In genomic region chr12:41485512-41486215, GRCm38 (mm10) we compare ENCODE assay signal across 7 mouse cellular contexts. TPM values are rescaled to one million over a fixed set of nuclear protein-coding genes. Genes with fewer than 3 reads are reported as not detected.
DNase-seq lines count a peak whose midpoint lies in the region; ATAC-seq lines count a peak whose summit lies in the region.

No protein-coding gene starts in this region.

- peak; percentile 64 for ATAC-seq in common myeloid progenitor, adult 5-6 weeks (replicated peaks; ENCODE audit: low read depth, poor library complexity, severe bottlenecking)

- DNase-seq in adrenal gland, postnatal 10 days: peak; percentile 78
- peak; percentile 20 for DNase-seq in gastrocnemius, postnatal 10 days
- DNase-seq in induced T-regulatory cell, adult 2 months (ENCODE audit: low read depth): peak; percentile 26
- peak; percentile 71 to 85 for DNase-seq in left cerebral cortex, adult 9 months (ENCODE audit: low spot score in 2 of 2)
- DNase-seq in lung, postnatal 4 days: peak; percentile 45 to 74
- DNase-seq in skeletal muscle tissue, adult 2 months (ENCODE audit: low read depth, low spot score): peak; percentile 37

RNA-seq across cellular contexts. Expression of gene Lrrn3, which starts 0.6 kb away (rescaled TPM):
- total RNA-seq in adrenal gland, postnatal 10 days (2021): 10 to 100 TPM; 21.6 to 23.7 TPM
- total RNA-seq in common myeloid progenitor, adult 5-6 weeks (2017): 0.29 and 0.59 TPM in 2 replicates
- 1 to 10 TPM; 1.0 to 1.3 TPM for total RNA-seq in gastrocnemius, postnatal 10 days (2021)

Comparison
In these comparisons a context has a peak if more than half of its experiments do, and no peak if none do; other contexts are left out.
1. Peak in every context shown above with its lines: DNase-seq and ATAC-seq.
2. DNase-seq: peak in every context shown above with its lines; median percentile 78 in adrenal gland, postnatal 10 days; 78 in left cerebral cortex, adult 9 months; 60 in lung, postnatal 4 days; 37 in skeletal muscle tissue, adult 2 months; 26 in induced T-regulatory cell, adult 2 months; 20 in gastrocnemius, postnatal 10 days.
3. RNA of gene Lrrn3, which starts 0.6 kb away (total RNA-seq): 21.6 to 23.7 TPM in adrenal gland, postnatal 10 days; 1.0 to 1.3 TPM in gastrocnemius, postnatal 10 days and 0.29 to 0.59 TPM in common myeloid progenitor, adult 5-6 weeks; every median in the first group is over 4 times any median in the second.